Mouse (Mus musculus) embryonic facial prominence, embryonic 14.5 days (tissue): ENCODE measurements around the gene E130114P18Rik. TPM values are rescaled to one million over a fixed set of nuclear protein-coding genes. Genes with fewer than 3 reads are reported as not detected.

ENCODE experiments used
- ATAC-seq: fragments of 200-750 bp; cut with Nextera tagmentation; 2 replicates; pipeline ENCODE4 v1.8.0; 2017; ENCODE audit warnings: low read depth, moderate number of reproducible peaks, moderate TSS enrichment
- DNase-seq: peaks from one replicate; pipeline ENCODE4 v3.0.0-alpha.2; 2015; ENCODE audit warnings: low spot score
- H3K27ac ChIP-seq: fragments of 300-500 bp; sonication (generic); replicated peaks from 2 replicates; pipeline ENCODE4 v1.5.1; 2014; ENCODE audit warnings: low read depth, mild to moderate bottlenecking, low read length, moderate library complexity
- H3K27me3 ChIP-seq: fragments of 300-500 bp; sonication (generic); replicated peaks from 2 replicates; pipeline ENCODE4 v1.6.1; 2014; ENCODE audit warnings: low read length; ENCODE audit not compliant: control insufficient read depth, insufficient read depth
- H3K36me3 ChIP-seq: fragments of 300-500 bp; sonication (generic); 2 replicates; pipeline ENCODE4 v1.6.1; 2014; ENCODE audit warnings: low read length, mixed read lengths; ENCODE audit not compliant: control insufficient read depth, insufficient read depth
- H3K4me1 ChIP-seq: fragments of 300-500 bp; sonication (generic); 2 replicates; pipeline ENCODE4 v1.6.1; 2014; ENCODE audit warnings: antibody characterized with exemption, low read length; ENCODE audit not compliant: control insufficient read depth, insufficient read depth
- H3K4me2 ChIP-seq: fragments of 300-500 bp; sonication (generic); 2 replicates; pipeline ENCODE4 v1.6.1; 2014; ENCODE audit warnings: low read depth, mild to moderate bottlenecking, low read length, moderate library complexity, mixed read lengths
- H3K4me3 ChIP-seq: fragments of 300-500 bp; sonication (generic); 2 replicates; pipeline ENCODE4 v1.5.1; 2014; ENCODE audit warnings: low read depth, mild to moderate bottlenecking, low read length
- H3K9ac ChIP-seq: fragments of 300-500 bp; sonication (generic); 2 replicates; pipeline ENCODE4 v1.6.1; 2014; ENCODE audit warnings: low read depth, mild to moderate bottlenecking, low read length, moderate library complexity, mixed read lengths
- H3K9me3 ChIP-seq: fragments of 300-500 bp; sonication (generic); 2 replicates; pipeline ENCODE4 v1.6.1; 2016; ENCODE audit warnings: low read length; ENCODE audit not compliant: control insufficient read depth
- WGBS: fragments of 180-500 bp; shearing (Covaris S2); extraction: QIAGEN DNeasy Blood & Tissue Kit; methylation state at CpG from one replicate; pipeline ENCODE4 v1.1.7; 2014; 5-methylcytosine and 5-hydroxymethylcytosine counted together
- polyA plus RNA-seq: library from polyadenylated mRNA; unstranded; fragments of >200 nt; fragmentation: Nextera tagmentation; extraction: Ambion mirVana; gene quantifications from 2 replicates; pipeline ENCODE4 v1.2.1, GENCODE M21; 2014

E130114P18Rik gene
- polyA plus RNA-seq, 1 experiment from 2014 or later: 4.4 TPM

DNA sequence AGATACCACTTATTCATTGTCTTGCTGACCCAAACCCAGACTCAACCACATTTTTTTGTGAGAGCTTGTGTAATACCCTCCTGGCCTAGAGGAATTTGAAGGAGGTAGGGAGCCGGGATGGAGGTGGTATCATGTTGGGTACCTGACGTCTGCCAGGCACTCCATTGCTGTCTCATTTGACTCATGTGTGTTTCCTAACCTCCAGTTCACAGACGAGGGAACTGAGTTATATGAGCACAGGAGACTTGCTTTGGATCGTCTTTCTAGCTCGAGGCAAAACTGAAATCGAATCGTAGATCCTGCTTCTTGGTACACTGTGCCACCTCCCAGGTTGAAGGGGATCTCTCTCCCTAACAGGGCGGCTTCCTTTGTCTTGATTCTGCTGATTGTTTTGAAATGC lies 41.2 kb upstream of the E130114P18Rik start:
- no peak overlapping the region for H3K9ac ChIP-seq
- no peaks in the 10 kb centered on the region for H3K27me3 ChIP-seq
- no peak overlapping the region for H3K27ac ChIP-seq
- H3K9me3 ChIP-seq: no peaks in the 10 kb centered on the region
- H3K36me3 ChIP-seq: no peaks in the 10 kb centered on the region
- ATAC-seq: no peak
- no peak for DNase-seq
- WGBS: 44% methylated on average over 8 of the region's 8 CpGs
- no peak overlapping the region for H3K4me3 ChIP-seq
- H3K4me2 ChIP-seq: no peak overlapping the region
- H3K4me1 ChIP-seq: peaks cover 25% of the 10 kb centered on the region

DNA sequence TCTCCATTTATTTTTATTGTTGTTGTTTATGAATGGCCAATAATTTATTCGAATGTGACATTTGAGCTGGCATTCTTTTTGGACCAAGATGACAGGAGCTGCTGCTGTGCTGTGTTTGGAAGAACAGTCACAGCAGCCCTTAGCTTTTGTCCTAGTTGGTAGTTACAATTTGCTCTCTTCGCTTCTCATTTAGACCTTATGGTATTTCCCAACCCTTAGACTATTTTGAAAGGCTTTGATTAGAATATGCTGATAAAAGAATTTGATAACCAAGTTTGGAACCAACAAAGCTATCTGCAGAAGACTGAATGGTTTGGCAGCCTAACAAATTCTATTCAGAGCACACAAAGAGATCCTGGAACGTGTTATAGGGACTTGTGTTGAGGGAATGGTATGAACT lies 40.6 kb upstream of the E130114P18Rik start:
- ATAC-seq: no peak
- Histone ChIP-seq H3K4me3 (no peak overlapping the region), H3K4me1 (peaks cover 22% of the 10 kb centered on the region), H3K9ac (no peak overlapping the region), H3K27ac (no peak overlapping the region), H3K9me3 (no peaks in the 10 kb centered on the region), H3K27me3 (no peaks in the 10 kb centered on the region), H3K36me3 (no peaks in the 10 kb centered on the region), H3K4me2 (no peak overlapping the region)
- 70% methylated on average over 3 of the region's 3 CpGs for WGBS
- no peak for DNase-seq

DNA sequence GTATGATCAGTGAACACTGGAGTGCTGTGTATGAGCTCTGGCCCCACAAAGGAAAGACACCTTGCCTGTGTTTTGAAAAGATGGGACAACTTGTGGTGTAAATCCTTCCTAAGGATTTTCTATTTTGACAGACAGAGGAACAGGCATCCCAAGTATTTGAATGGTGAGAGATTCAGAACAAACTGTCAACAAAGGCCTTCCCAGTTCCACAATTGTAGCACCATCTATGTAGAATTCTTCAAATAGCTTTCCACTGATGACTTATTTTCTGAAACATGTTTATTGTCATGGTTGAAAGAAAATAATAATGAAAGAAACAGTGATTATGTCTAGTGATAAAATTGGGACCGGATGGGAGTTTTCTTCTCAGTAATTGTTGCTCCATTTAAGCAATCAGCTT lies 39.9 kb upstream of the E130114P18Rik start:
- H3K27me3 ChIP-seq: no peaks in the 10 kb centered on the region
- 51% methylated on average over 1 of the region's 1 CpGs for WGBS
- no peaks in the 10 kb centered on the region for H3K9me3 ChIP-seq
- no peaks in the 10 kb centered on the region for H3K36me3 ChIP-seq
- no peak overlapping the region for H3K27ac ChIP-seq
- no peak overlapping the region for H3K4me3 ChIP-seq
- DNase-seq: no peak
- no peak overlapping the region for H3K9ac ChIP-seq
- ATAC-seq: no peak
- peaks cover 17% of the 10 kb centered on the region; the same call in 1 of the 2 replicates for H3K4me1 ChIP-seq
- no peak overlapping the region for H3K4me2 ChIP-seq

DNA sequence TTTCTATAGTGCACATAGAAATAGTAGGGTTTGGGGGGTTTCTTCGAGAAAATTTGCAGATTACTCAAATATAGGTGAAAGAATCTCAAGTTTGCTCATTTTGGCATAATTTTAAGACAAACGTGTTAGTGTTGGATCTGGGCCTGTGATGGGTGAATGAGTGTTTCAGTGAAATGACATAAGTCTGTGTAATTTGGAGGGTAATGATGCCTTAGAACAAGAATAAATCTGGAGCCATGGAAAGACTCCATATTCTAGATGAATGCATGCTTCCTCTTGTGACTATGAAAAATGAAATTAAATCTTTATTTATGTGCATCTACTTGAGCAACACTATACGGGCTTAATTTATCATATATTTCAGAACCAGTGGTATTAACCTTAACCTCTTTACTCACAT lies 38.9 kb upstream of the E130114P18Rik start:
- no peak overlapping the region for H3K4me3 ChIP-seq
- H3K27ac ChIP-seq: no peak overlapping the region
- H3K9ac ChIP-seq: no peak overlapping the region
- H3K4me1 ChIP-seq: peaks cover 17% of the 10 kb centered on the region; the same call in 1 of the 2 replicates
- no peak overlapping the region for H3K4me2 ChIP-seq
- no peaks in the 10 kb centered on the region for H3K27me3 ChIP-seq
- no peaks in the 10 kb centered on the region for H3K36me3 ChIP-seq
- 85% methylated on average over 3 of the region's 3 CpGs for whole genome bisulfite sequencing
- no peak for DNase-seq
- ATAC-seq: no peak
- H3K9me3 ChIP-seq: no peaks in the 10 kb centered on the region

DNA sequence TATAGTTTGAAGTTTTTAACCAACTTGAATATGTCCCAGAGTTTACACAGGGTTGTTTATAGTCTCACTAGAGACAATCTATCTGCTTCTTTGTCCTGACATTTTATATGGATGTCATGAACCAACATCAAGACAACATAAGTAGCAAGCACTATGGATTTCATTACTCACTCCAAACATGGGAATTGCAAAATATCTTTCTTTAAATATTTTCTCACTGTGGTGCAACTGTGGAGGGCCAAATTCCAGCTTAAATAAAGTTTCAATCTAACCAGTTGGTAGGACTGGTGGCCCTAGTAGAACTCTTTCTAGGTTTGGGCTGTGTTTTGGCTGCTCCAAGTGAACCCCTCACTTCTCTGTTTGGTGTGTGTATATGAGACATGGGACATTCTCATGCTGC lies 38.1 kb upstream of the E130114P18Rik start:
- ATAC-seq (no peak), DNase-seq (no peak)
- H3K4me3 ChIP-seq: no peak overlapping the region
- H3K27ac ChIP-seq: no peak overlapping the region
- H3K27me3 ChIP-seq: no peaks in the 10 kb centered on the region
- no peaks in the 10 kb centered on the region for H3K9me3 ChIP-seq
- H3K36me3 ChIP-seq: no peaks in the 10 kb centered on the region
- no peak overlapping the region for H3K4me2 ChIP-seq
- H3K9ac ChIP-seq: no peak overlapping the region
- H3K4me1 ChIP-seq: peaks cover 17% of the 10 kb centered on the region; the same call in 1 of the 2 replicates

DNA sequence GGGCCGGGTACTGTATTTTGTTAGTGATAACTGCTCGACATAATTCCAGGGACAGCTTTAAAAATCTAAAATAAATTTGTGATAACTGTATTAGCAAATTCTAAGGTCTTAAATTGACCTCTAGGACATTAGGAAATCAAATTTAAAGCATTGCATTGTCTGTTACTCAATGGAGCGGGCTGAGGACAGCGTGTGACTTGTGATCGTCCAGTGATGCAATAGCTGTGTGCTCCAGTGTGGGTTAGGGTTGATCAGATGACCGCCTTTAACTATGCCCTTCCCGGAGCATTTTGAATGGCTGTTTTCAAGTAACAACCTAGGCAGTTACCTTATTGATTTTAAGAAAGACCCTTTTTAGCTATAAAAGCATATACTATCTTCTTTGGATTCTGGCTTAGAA lies 36.6 kb upstream of the E130114P18Rik start:
- H3K9ac ChIP-seq: no peak overlapping the region
- ATAC-seq (no peak), DNase-seq (no peak)
- no peak overlapping the region for H3K27ac ChIP-seq
- H3K4me3 ChIP-seq: no peak overlapping the region
- H3K36me3 ChIP-seq: no peaks in the 10 kb centered on the region; the same call in 1 of the 2 replicates
- H3K27me3 ChIP-seq: no peaks in the 10 kb centered on the region
- WGBS: 88% methylated on average over 7 of the region's 7 CpGs
- H3K4me2 ChIP-seq: no peak overlapping the region
- no peaks in the 10 kb centered on the region for H3K9me3 ChIP-seq
- H3K4me1 ChIP-seq: peaks cover 17% of the 10 kb centered on the region; the same call in 1 of the 2 replicates

DNA sequence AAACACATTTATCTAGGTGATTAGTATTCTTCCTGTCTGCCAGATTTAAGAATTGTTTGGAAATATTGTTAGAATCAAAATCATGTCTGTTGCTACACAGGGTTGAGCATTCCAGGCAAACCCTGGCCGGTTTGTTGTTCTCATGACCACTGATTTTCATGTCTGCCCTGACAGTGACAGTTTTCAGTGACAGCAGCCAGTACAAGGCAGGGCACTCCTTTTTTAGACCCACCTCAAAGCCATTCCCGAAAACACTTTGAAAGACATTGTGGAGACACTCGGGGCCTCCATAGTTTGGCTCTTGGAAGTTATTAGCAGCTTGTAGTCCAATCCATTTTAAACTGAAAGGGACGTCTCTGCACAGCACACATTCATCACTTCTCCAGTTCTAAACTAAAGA lies 36.1 kb upstream of the E130114P18Rik start:
- Histone ChIP-seq H3K4me1 (peaks cover 15% of the 10 kb centered on the region; the same call in 1 of the 2 replicates), H3K36me3 (no peaks in the 10 kb centered on the region; the same call in 1 of the 2 replicates), H3K27ac (no peak overlapping the region), H3K4me2 (no peak overlapping the region), H3K27me3 (no peaks in the 10 kb centered on the region), H3K9ac (no peak overlapping the region), H3K4me3 (no peak overlapping the region), H3K9me3 (no peaks in the 10 kb centered on the region)
- DNase-seq: no peak
- ATAC-seq: no peak
- WGBS: 71% methylated on average over 4 of the region's 4 CpGs

DNA sequence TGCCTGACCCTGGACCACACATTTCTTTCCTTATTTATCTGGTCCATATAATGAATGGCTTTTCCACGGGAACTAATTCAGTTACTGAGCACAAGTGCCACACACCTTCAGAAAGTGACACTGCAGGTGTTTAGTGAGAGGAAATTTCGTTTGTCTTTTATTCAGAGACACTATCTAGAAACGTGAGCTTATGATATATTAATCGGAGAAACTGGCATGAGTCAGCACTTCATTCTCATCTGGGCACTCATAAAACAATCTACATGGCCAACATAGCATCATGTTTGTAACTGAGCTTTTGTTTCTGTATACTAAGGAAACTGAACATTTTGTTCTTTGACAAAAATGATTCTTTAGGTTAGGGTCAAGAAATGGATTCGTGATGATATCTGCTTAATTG lies 35.2 kb upstream of the E130114P18Rik start:
- H3K36me3 ChIP-seq: peaks cover 3% of the 10 kb centered on the region; the same call in 1 of the 2 replicates
- 83% methylated on average over 5 of the region's 5 CpGs for WGBS
- peaks cover 7% of the 10 kb centered on the region; the same call in 1 of the 2 replicates for H3K4me1 ChIP-seq
- no peaks in the 10 kb centered on the region for H3K27me3 ChIP-seq
- ATAC-seq (no peak), DNase-seq (no peak)
- H3K4me2 ChIP-seq: no peak overlapping the region
- H3K27ac ChIP-seq: no peak overlapping the region
- H3K9me3 ChIP-seq: no peaks in the 10 kb centered on the region
- no peak overlapping the region for H3K4me3 ChIP-seq
- no peak overlapping the region for H3K9ac ChIP-seq

DNA sequence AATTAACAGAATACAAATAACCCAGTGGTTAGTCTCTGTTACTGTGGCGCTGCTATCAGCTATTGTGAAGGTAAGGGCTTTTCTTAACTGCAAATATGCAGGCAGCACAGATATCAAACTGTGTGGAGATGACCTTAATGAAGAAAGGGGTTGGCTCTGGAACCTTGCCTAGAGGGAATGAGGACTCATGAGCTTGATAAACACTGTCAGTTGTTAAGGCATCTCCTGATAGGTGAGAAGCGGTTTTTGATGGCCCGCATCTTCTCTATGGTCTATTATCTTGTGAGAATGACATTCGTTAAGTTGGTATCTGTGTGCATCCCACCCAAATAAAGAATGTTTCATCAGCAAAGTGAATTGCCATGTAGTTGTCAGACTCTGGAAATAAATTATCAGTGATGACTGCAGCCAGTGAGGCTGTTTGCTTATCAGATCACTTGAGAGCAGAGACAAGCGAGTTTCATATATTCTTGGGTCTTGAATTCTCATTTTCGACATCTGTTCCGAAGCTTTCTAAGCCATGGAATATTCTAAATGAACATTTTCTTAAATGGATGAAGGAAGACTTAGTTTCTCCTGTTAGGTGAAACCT lies 32.6 kb upstream of the E130114P18Rik start:
- no peak overlapping the region for H3K4me2 ChIP-seq
- no peak overlapping the region for H3K4me3 ChIP-seq
- WGBS: 82% methylated on average over 7 of the region's 7 CpGs

More for the DNA sequence above, 32.6 kb upstream of the E130114P18Rik start:
- Histone ChIP-seq H3K27ac (no peak overlapping the region), H3K9me3 (no peaks in the 10 kb centered on the region), H3K4me1 (no peaks in the 10 kb centered on the region), H3K27me3 (no peaks in the 10 kb centered on the region), H3K36me3 (peaks cover 3% of the 10 kb centered on the region; the same call in 1 of the 2 replicates), H3K9ac (no peak overlapping the region)
- ATAC-seq: no peak
- DNase-seq: no peak
